Mouse (Mus musculus): ENCODE measurements at regions not wholly inside any gene's neighbourhood (a gene's known extent, or its start where the extent isn't known, plus 50 kb on each side); places are given as distances from the start of the nearest gene placed in this dataset.

GRCm38 (mm10) chr19:44681675-44682074 lies 74.2 kb upstream of the Pax2 start:
- H3K4me1 ChIP-seq (ENCODE audit: control insufficient read depth, insufficient read depth, low read length): no peaks in the 10 kb centered on the region
- no peak overlapping the region for H3K27ac ChIP-seq (ENCODE audit: insufficient read depth, low read length)
- H3K4me3 ChIP-seq (ENCODE audit: insufficient read depth, low read length): no peak overlapping the region
- TF ChIP-seq CTCF (IDR thresholded peaks at IDR 0.05; ENCODE audit: extremely low read depth, insufficient read depth, low read length): no peak
- TF ChIP-seq POLR2A (IDR thresholded peaks at IDR 0.05; ENCODE audit: extremely low read depth, insufficient read depth, low read length): no peak

DNA sequence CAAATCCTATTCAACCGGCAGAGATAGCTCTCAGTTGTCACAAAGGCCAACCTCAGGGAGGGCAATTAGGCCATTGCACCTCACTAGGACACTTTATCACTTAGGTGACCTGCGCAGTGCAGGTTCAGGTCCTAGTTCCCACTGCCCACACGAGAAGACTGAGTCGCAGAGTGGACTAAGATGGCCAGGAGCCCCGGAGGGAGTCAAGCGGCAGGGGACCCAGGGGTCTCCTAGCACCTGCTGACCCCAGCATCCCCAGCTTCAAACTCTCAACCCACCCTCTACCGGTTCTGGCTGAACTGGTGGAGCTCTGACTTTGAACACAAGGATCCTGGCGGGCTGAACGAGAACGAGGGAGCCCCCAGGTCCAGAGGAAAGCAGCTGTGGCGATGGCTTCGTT lies 72.7 kb upstream of the Pax2 start:
- H3K4me1 ChIP-seq (ENCODE audit: control insufficient read depth, insufficient read depth, low read length): no peaks in the 10 kb centered on the region
- H3K4me3 ChIP-seq (ENCODE audit: insufficient read depth, low read length): no peak overlapping the region
- no peak overlapping the region for H3K27ac ChIP-seq (ENCODE audit: insufficient read depth, low read length)
- TF ChIP-seq CTCF (IDR thresholded peaks at IDR 0.05; ENCODE audit: extremely low read depth, insufficient read depth, low read length): no peak
- TF ChIP-seq POLR2A (IDR thresholded peaks at IDR 0.05; ENCODE audit: extremely low read depth, insufficient read depth, low read length): no peak

- TF ChIP-seq POLR2A (IDR thresholded peaks at IDR 0.05; ENCODE audit: extremely low read depth, insufficient read depth, low read length): no peak
- TF ChIP-seq CTCF (IDR thresholded peaks at IDR 0.05; ENCODE audit: extremely low read depth, insufficient read depth, low read length): no peak
- Histone ChIP-seq H3K27ac (ENCODE audit: insufficient read depth, low read length) (no peak overlapping the region), H3K4me3 (ENCODE audit: insufficient read depth, low read length) (no peak overlapping the region), H3K4me1 (ENCODE audit: control insufficient read depth, insufficient read depth, low read length) (no peaks in the 10 kb centered on the region)
These were observed 71.8 kb upstream of the Pax2 start for GRCm38 (mm10) chr19:44684061-44684514.

DNA sequence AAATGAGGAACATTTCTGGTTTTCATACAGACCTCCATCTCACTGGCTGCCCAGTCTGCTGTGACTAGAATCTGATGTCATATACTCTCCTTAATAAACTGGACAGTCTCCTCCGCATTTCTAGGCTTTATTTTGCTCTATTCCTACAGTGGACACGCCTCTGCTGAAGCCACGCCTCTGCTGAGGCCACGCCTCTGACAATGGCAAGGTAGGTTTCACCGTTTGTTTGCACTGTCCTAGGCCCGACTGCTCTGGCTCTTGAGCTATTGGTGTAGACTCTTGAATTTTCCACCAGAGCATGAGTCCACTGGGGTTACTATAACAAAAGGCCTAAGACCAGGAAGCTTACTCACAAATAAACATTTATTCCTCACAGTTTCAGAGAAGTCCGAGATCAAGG lies 69.8 kb upstream of the Pax2 start:
- H3K27ac ChIP-seq (ENCODE audit: insufficient read depth, low read length): no peak overlapping the region
- TF ChIP-seq CTCF (IDR thresholded peaks at IDR 0.05; ENCODE audit: extremely low read depth, insufficient read depth, low read length): no peak
- H3K4me1 ChIP-seq (ENCODE audit: control insufficient read depth, insufficient read depth, low read length): no peaks in the 10 kb centered on the region
- H3K4me3 ChIP-seq (ENCODE audit: insufficient read depth, low read length): no peak overlapping the region

DNA sequence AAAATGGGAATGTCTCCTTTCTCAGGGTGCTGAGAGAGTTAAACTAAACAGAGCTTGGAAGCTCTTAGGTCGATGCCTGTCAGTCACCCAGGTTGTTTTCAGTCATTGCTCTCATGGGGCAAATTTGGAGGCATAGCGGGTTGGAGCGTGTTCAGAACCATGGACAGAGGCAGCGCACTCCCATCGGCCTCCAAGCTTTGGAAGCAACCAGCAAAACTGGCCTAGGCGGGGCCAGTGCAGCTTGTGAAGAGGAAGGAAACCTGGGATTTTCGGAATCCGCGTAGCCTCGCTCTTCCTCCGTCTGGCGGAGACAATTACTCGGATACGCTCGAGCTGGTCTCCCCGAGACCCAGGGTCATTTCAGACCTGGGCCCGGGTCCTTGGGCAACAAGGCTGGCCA lies 63.4 kb upstream of the Pax2 start:
- H3K27ac ChIP-seq (ENCODE audit: insufficient read depth, low read length): no peak overlapping the region
- no peak overlapping the region for H3K4me3 ChIP-seq (ENCODE audit: insufficient read depth, low read length)
- no peak for TF ChIP-seq CTCF (IDR thresholded peaks at IDR 0.05; ENCODE audit: extremely low read depth, insufficient read depth, low read length)
- no peak for TF ChIP-seq POLR2A (IDR thresholded peaks at IDR 0.05; ENCODE audit: extremely low read depth, insufficient read depth, low read length)
- no peaks in the 10 kb centered on the region for H3K4me1 ChIP-seq (ENCODE audit: control insufficient read depth, insufficient read depth, low read length)

DNA sequence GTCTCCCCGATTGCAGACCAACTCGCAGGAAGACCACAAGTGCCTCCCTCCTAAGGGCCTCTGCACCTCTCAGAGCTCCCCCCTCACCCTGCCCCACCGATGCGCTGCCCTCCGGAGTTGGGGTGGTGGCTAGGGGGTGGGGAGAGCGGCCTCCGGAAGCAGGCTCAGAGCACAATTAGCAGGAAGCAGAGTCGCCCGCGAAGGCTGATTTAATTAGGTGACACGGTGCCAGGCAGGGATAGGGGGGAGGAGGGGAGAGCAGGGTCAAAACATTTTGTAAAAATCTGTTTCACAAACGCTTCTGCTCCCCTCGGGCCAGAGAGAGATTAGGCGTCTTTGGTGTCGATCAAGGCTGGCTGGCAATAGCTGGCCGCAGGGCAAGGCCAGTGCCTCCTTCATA lies 63.0 kb upstream of the Pax2 start:
- Histone ChIP-seq H3K4me3 (ENCODE audit: insufficient read depth, low read length) (no peak overlapping the region), H3K4me1 (ENCODE audit: control insufficient read depth, insufficient read depth, low read length) (no peaks in the 10 kb centered on the region), H3K27ac (ENCODE audit: insufficient read depth, low read length) (no peak overlapping the region)
- TF ChIP-seq CTCF (IDR thresholded peaks at IDR 0.05; ENCODE audit: extremely low read depth, insufficient read depth, low read length): no peak
- no peak for TF ChIP-seq POLR2A (IDR thresholded peaks at IDR 0.05; ENCODE audit: extremely low read depth, insufficient read depth, low read length)

DNA sequence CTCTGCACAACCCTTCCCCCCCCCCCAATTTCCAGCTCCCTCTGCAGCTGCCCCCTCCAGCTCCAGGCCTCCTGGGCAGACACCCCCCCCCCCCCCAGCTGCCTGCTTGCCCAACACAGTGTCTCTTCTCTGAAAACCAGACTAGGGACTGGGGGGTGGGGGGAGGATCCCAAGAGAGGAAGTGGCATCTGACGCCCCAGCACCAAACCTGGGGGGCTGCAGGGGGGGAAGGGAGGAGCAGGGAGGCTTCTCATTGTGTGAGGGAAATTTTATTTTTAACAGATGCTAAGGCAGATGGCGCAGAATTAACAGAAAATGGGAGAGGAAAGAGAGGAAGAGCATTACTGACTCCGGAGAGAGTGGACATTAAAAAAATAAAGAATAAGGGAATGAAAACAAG lies 60.5 kb upstream of the Pax2 start:
- Histone ChIP-seq H3K4me1 (ENCODE audit: control insufficient read depth, insufficient read depth, low read length) (no peaks in the 10 kb centered on the region), H3K4me3 (ENCODE audit: insufficient read depth, low read length) (no peak overlapping the region), H3K27ac (ENCODE audit: insufficient read depth, low read length) (no peak overlapping the region)
- TF ChIP-seq POLR2A (IDR thresholded peaks at IDR 0.05; ENCODE audit: extremely low read depth, insufficient read depth, low read length) (no peak), CTCF (IDR thresholded peaks at IDR 0.05; ENCODE audit: extremely low read depth, insufficient read depth, low read length) (no peak)

GRCm38 (mm10) chr19:44696059-44696712 lies 59.7 kb upstream of the Pax2 start:
- no peak for TF ChIP-seq POLR2A (IDR thresholded peaks at IDR 0.05; ENCODE audit: extremely low read depth, insufficient read depth, low read length)
- Histone ChIP-seq H3K27ac (ENCODE audit: insufficient read depth, low read length) (no peak overlapping the region), H3K4me3 (ENCODE audit: insufficient read depth, low read length) (no peak overlapping the region), H3K4me1 (ENCODE audit: control insufficient read depth, insufficient read depth, low read length) (no peaks in the 10 kb centered on the region)

DNA sequence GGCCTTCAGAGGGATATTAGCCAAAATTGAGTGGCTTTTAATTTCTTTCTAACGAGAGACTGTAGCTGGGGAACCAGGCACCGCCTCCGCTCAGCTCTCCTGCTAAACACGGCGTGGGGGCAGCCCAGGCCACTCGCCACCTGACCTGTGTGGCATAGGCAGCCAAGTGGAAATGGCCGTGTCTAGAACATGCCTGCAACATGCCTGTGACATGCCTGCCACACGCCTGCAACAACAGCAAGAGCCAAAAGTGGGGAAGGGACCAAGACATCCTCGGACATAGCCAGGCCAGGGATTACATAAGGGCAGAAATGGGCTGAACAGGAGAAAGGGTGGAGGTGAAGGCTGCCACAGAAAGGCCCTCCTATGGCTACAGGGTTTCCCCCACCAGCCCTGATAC lies 59.1 kb upstream of the Pax2 start:
- Histone ChIP-seq H3K27ac (ENCODE audit: insufficient read depth, low read length) (no peak overlapping the region), H3K4me1 (ENCODE audit: control insufficient read depth, insufficient read depth, low read length) (no peaks in the 10 kb centered on the region), H3K4me3 (ENCODE audit: insufficient read depth, low read length) (no peak overlapping the region)
- TF ChIP-seq CTCF (IDR thresholded peaks at IDR 0.05; ENCODE audit: extremely low read depth, insufficient read depth, low read length) (no peak), POLR2A (IDR thresholded peaks at IDR 0.05; ENCODE audit: extremely low read depth, insufficient read depth, low read length) (no peak)

DNA sequence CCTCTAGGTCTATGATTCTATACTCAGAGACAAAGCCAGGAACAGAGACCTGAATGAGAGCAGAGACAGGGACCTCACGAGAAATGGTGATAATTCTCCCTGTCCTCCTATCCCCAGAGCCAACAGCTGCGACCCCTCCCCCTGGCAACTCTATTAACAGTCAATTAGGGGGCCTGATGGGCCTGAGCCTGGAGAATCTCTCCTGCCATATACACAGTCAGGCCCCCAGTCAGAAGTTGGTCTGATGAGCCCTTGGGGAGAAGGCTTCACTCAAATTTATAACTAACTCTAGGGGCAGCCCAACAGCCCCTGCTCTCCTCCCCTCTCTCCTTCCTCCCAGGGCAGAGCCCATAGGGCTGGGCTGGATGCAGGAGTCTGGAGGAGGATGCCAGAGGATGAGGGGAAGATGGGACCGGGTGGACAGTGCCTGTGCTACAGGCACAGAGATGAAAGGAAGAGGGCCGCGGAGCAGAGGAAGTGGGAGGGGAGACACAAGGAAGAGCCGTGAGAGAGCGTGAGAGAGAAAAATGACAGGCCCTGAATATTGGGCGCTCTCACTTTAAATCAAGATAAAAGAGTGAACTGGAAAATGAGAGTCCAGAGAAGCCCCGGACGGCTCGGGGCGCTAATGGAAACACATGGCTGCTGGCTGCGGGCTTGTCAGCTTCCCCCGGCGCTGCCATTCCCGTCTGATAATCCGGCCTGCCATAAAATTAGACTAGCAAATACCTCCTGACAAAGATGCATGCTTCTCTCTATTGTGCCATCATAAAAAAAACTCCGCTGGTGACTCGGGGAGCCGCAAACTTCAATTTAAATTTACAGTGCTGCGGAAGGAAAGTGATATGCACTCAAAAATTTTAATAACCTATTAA lies 57.2 kb upstream of the Pax2 start:
- Histone ChIP-seq H3K4me3 (ENCODE audit: insufficient read depth, low read length) (no peak overlapping the region), H3K4me1 (ENCODE audit: control insufficient read depth, insufficient read depth, low read length) (no peaks in the 10 kb centered on the region), H3K27ac (ENCODE audit: insufficient read depth, low read length) (no peak overlapping the region)
- TF ChIP-seq CTCF (IDR thresholded peaks at IDR 0.05; ENCODE audit: extremely low read depth, insufficient read depth, low read length) (no peak), POLR2A (IDR thresholded peaks at IDR 0.05; ENCODE audit: extremely low read depth, insufficient read depth, low read length) (no peak)

All from cortical plate, adult 2 months (tissue).